Mouse (Mus musculus) CH12.LX (cell line): Measurements from ENCODE around the gene Kctd14. TPM values are rescaled to one million over a fixed set of nuclear protein-coding genes. Genes with fewer than 3 reads are reported as not detected.
"Not testable (repeated sequence)": the region's sequence is repeated elsewhere in the genome, so short reads cannot be mapped to it uniquely, and the experiment has no call there.

Experiments used
- DNase-seq: peaks from one replicate; pipeline ENCODE4 v3.0.0-alpha.2; 2013; ENCODE audit errors: extremely low read depth
- H3K27ac ChIP-seq: 2 replicates; pipeline ENCODE4 v1.5.1; 2012; ENCODE audit warnings: low read depth, mild to moderate bottlenecking, control low read depth, moderate library complexity; ENCODE audit not compliant: insufficient read depth
- H3K27me3 ChIP-seq: replicated peaks from 2 replicates; pipeline ENCODE3; 2012; ENCODE audit warnings: inconsistent platforms
- H3K36me3 ChIP-seq, 2 experiments: replicated peaks in 1 of 2; 2 replicates each; pipeline versions ENCODE3 to v1.6.1; 2012; ENCODE audit warnings: inconsistent platforms in 1 of 2, low read length in 1 of 2, mild to moderate bottlenecking in 1 of 2, mixed read lengths in 1 of 2, moderate library complexity in 1 of 2; ENCODE audit not compliant: control insufficient read depth in 1 of 2, insufficient read depth in 1 of 2
- H3K4me1 ChIP-seq, 2 experiments: 2 replicates each; pipeline ENCODE4 v1.6.1; 2012; ENCODE audit warnings: inconsistent platforms in 1 of 2, moderate library complexity in 1 of 2; ENCODE audit not compliant: insufficient read depth in 2 of 2, control insufficient read depth in 1 of 2
- H3K4me2 ChIP-seq: 2 replicates; pipeline ENCODE4 v1.6.1; 2012; ENCODE audit warnings: low read depth, mild to moderate bottlenecking, control low read depth; ENCODE audit not compliant: poor library complexity, insufficient read depth, severe bottlenecking
- H3K4me3 ChIP-seq, 3 experiments: fragments of 150-350 bp in 1 of 3; sonication (generic) in 1 of 3; replicated peaks in 1 of 3; 2 replicates each; pipeline versions ENCODE3 to v1.5.1; 2011 to 2012; ENCODE audit warnings: low read depth in 2 of 3, low read length in 2 of 3, mild to moderate bottlenecking in 2 of 3, moderate library complexity in 2 of 3, control low read depth in 1 of 3, improper control_type of control experiment in 1 of 3, inconsistent platforms in 1 of 3, mixed read lengths in 1 of 3; ENCODE audit not compliant: poor library complexity in 1 of 3
- H3K79me2 ChIP-seq: replicated peaks from 2 replicates; pipeline ENCODE4 v1.6.1; 2012; ENCODE audit warnings: mild to moderate bottlenecking, moderate library complexity; ENCODE audit not compliant: control insufficient read depth, poor library complexity, insufficient read depth, severe bottlenecking; ENCODE audit errors: extremely low read depth
- H3K9ac ChIP-seq: 2 replicates; pipeline ENCODE4 v1.6.1; 2012; ENCODE audit warnings: low read depth, mild to moderate bottlenecking, control low read depth, moderate library complexity; ENCODE audit not compliant: insufficient read depth
- H3K9me3 ChIP-seq: replicated peaks from 2 replicates; pipeline ENCODE3; 2012; ENCODE audit warnings: low read length, inconsistent platforms, mixed read lengths
- BHLHE40 ChIP-seq: IDR thresholded peaks from 2 replicates; pipeline ENCODE4 v1.6.1; 2011; ENCODE audit warnings: mild to moderate bottlenecking, low read depth, low read length, improper control_type of control experiment
- CHD2 ChIP-seq: IDR thresholded peaks from 2 replicates; pipeline ENCODE4 v1.6.1; 2011; ENCODE audit warnings: low read length, improper control_type of control experiment
- ELF1 ChIP-seq: IDR thresholded peaks from 2 replicates; pipeline ENCODE4 v1.6.1; 2014; ENCODE audit warnings: low read depth, mild to moderate bottlenecking, inconsistent platforms, low read length, improper control_type of control experiment
- GABPA ChIP-seq: IDR thresholded peaks from 2 replicates; pipeline ENCODE4 v1.6.1; 2012; ENCODE audit warnings: low read depth, low read length, improper control_type of control experiment, inconsistent platforms; ENCODE audit not compliant: insufficient replicate concordance
- HCFC1 ChIP-seq: IDR thresholded peaks from 2 replicates; pipeline ENCODE4 v1.6.1; 2012; ENCODE audit warnings: low read depth, mild to moderate bottlenecking, inconsistent platforms, low read length, improper control_type of control experiment
- IRF4 ChIP-seq: IDR thresholded peaks from 2 replicates; pipeline ENCODE4 v1.6.1; 2014; ENCODE audit warnings: low read depth, mild to moderate bottlenecking, inconsistent platforms, low read length, improper control_type of control experiment
- KAT2A ChIP-seq: IDR thresholded peaks from 2 replicates; pipeline ENCODE4 v1.6.1; 2012; ENCODE audit warnings: low read length, improper control_type of control experiment, inconsistent platforms; ENCODE audit not compliant: insufficient replicate concordance
- MAFK ChIP-seq: IDR thresholded peaks from 2 replicates; pipeline ENCODE4 v1.6.1; 2011; ENCODE audit warnings: low read length, improper control_type of control experiment; ENCODE audit not compliant: insufficient replicate concordance
- MAZ ChIP-seq: IDR thresholded peaks from 2 replicates; pipeline ENCODE4 v1.6.1; 2012; ENCODE audit warnings: low read depth, mild to moderate bottlenecking, inconsistent platforms, low read length, improper control_type of control experiment, moderate library complexity
- NELFE ChIP-seq: IDR thresholded peaks from 2 replicates; pipeline ENCODE4 v1.6.1; 2011; ENCODE audit warnings: low read depth, low read length, improper control_type of control experiment
- PAX5 ChIP-seq: IDR thresholded peaks from 2 replicates; pipeline ENCODE4 v1.6.1; 2012; ENCODE audit warnings: low read length, inconsistent platforms, mixed read lengths
- RCOR1 ChIP-seq: conservative IDR thresholded peaks from 2 replicates; pipeline ENCODE4 v1.6.1; 2012; ENCODE audit warnings: low read depth, mild to moderate bottlenecking, inconsistent platforms, low read length, improper control_type of control experiment
- SIN3A ChIP-seq: IDR thresholded peaks from 2 replicates; pipeline ENCODE4 v1.6.1; 2012; ENCODE audit warnings: low read length, improper control_type of control experiment, inconsistent platforms
- SMC3 ChIP-seq: IDR thresholded peaks from 2 replicates; pipeline ENCODE4 v1.6.1; 2011; ENCODE audit warnings: low read depth, low read length, improper control_type of control experiment
- TBP ChIP-seq: conservative IDR thresholded peaks from 2 replicates; pipeline ENCODE4 v1.6.1; 2011; ENCODE audit warnings: low read depth, low read length, improper control_type of control experiment
- USF1 ChIP-seq: IDR thresholded peaks from 2 replicates; pipeline ENCODE4 v1.6.1; 2014; ENCODE audit warnings: low read depth, mild to moderate bottlenecking, inconsistent platforms, low read length, improper control_type of control experiment
- USF2 ChIP-seq: conservative IDR thresholded peaks from 2 replicates; pipeline ENCODE4 v1.6.1; 2011; ENCODE audit warnings: low read depth, low read length, improper control_type of control experiment
- ZC3H11A ChIP-seq: IDR thresholded peaks from 2 replicates; pipeline ENCODE4 v1.6.1; 2012; ENCODE audit warnings: low read depth, mild to moderate bottlenecking, inconsistent platforms, low read length, improper control_type of control experiment
- ZKSCAN1 ChIP-seq: IDR thresholded peaks from 2 replicates; pipeline ENCODE4 v1.6.1; 2012; ENCODE audit warnings: low read depth, inconsistent platforms, low read length, improper control_type of control experiment, borderline replicate concordance
- ZMIZ1 ChIP-seq: IDR thresholded peaks from 2 replicates; pipeline ENCODE4 v1.6.1; 2012; ENCODE audit warnings: low read depth, mild to moderate bottlenecking, inconsistent platforms, low read length, improper control_type of control experiment
- dilution Hi-C: fragments of 300-500 bp; cut with MboI; formaldehyde crosslinking; loops from 2 replicates; pipeline ENCODE4 v1.14.3; 2020; ENCODE audit warnings: low sequenced_read_pairs; ENCODE audit not compliant: extremely low pct_unique_long_range_greater_than_20kb, extremely low pct_ligation_motif_present
- in situ Hi-C: fragments of 300-500 bp; cut with MboI; formaldehyde crosslinking; loops from 3 replicates; pipeline ENCODE4 v1.14.3; 2019; ENCODE audit warnings: low sequenced_read_pairs, low pct_ligation_motif_present, low pct_unique_long_range_greater_than_20kb, mixed read lengths
- polyA plus RNA-seq: library from polyadenylated mRNA; unstranded; fragments of >175 nt; gene quantifications from 2 replicates; pipeline ENCODE4 v1.2.1, GENCODE M21; 2012; ENCODE audit warnings: low read depth; ENCODE audit not compliant: insufficient read length
- total RNA-seq, 2 experiments: library from RNA; depleted of rRNA; stranded (reverse); fragments of 300-350 nt in 1 of 2; fragments of >200 nt in 1 of 2; gene quantifications; 2 replicates each; pipeline ENCODE4 v1.2.3; 2012 to 2014

Gene Kctd14
- total RNA-seq (2012; rRNA removed), result 0.38 and 0.71 TPM in 2 replicates
- total RNA-seq (2014; rRNA removed), result not detected in 2 replicates
- polyA plus RNA-seq, result 0.17 and 0.22 TPM in 2 replicates

DNA sequence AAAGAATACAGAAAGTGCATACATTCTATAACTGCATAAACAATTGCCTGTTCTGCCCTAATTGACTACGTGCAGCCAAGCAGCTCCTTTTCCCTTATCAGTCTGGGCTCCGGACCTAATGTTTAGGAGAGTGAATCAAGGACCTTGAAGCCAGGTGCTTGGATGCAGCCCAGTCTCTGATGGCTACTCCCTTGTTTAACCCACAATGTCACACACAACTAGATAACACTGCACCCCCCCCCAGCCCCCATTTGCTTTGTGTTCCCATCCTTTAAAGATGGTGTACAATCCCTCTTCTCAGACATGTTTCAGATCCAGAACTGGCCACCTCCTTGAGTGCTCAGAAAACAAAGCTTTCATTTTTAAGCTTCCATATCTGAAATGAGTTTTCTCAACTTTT is at the start of gene Kctd14:
TSS of gene Kctd14 (plus strand) at position 301 of the 400 bp plus-strand sequence.
- H3K4me2 ChIP-seq, H3K27ac ChIP-seq, H3K27me3 ChIP-seq, H3K9me3 ChIP-seq, in situ Hi-C loops, H3K79me2 ChIP-seq, H3K9ac ChIP-seq, H3K4me3 ChIP-seq, H3K36me3 ChIP-seq, DNase-seq, dilution Hi-C loops: not testable (repeated sequence)
- H3K4me1 ChIP-seq, result peaks cover 8 to 26% of the 10 kb centered on the region in 2 experiments

DNA sequence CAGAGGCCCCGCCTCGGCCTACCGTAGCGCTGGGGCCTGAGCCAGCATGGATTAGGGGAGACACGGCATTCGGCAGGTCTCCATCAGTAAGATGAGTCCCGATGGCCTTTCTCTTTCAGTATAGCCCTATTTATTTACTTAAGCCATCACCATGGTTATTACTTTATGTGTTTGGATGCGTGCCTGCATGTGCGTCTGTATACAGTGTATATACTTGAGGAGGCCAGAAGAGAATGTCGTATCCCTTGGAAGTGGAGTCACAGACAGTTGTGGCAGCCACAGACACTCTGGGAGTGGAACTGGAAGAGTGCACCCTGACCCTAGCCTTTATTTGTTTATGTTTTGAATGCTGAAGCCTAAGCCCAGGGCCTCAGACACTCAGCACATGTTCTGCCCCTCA is 44.0 kb upstream of the Kctd14 start:
- Histone ChIP-seq H3K79me2 (peaks cover 28% of the 10 kb centered on the region), H3K9me3 (peaks cover under 1% of the 10 kb centered on the region), H3K9ac (no peak overlapping the region), H3K4me2 (no peak overlapping the region), H3K4me3 (no peak overlapping the region), H3K4me1 (peaks cover 2 to 12% of the 10 kb centered on the region in 2 experiments; a peak in 2 of 4 replicates), H3K27me3 (no peaks in the 10 kb centered on the region), H3K27ac (no peak overlapping the region), H3K36me3 (peaks cover 28 to 82% of the 10 kb centered on the region in 2 experiments)
- dilution Hi-C loops, result no loop called here
- in situ Hi-C loops, result no loop called here
- DNase-seq, result no peak
- TF ChIP-seq SIN3A (no peak), ZKSCAN1 (no peak), USF1 (no peak), PAX5 (no peak), USF2 (no peak), TBP (no peak), SMC3 (no peak), ZC3H11A (no peak)

DNA sequence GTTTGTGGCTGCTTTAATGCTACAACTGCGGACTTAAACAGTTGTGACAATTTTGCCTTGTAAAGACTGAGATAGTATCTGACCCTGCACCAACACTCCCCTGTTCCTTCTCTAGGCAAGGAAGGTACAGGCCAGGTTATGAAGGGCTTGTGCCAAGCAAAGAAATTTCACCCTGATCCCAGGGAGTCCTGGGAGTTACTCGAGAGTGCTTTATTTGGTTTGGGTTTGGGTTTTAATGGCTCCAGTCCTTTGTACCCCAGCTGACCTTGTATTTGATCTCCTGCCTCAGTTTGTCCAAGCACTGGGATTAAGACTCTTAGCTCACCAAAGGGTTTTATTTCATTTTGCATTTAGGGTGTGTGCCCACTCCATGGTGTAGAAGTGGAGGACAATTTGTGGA is 40.0 kb upstream of the Kctd14 start:
- no peak for DNase-seq
- H3K4me2 ChIP-seq, result no peak overlapping the region
- no peak overlapping the region for H3K4me3 ChIP-seq
- H3K9me3 ChIP-seq, result no peaks in the 10 kb centered on the region
- no peak for TF ChIP-seq HCFC1
- TF ChIP-seq BHLHE40, result no peak
- TF ChIP-seq ELF1, result no peak
- TF ChIP-seq KAT2A, result no peak
- no peak for TF ChIP-seq RCOR1
- no peak for TF ChIP-seq GABPA
- no peak for TF ChIP-seq ZMIZ1
- no peak for TF ChIP-seq IRF4
- TF ChIP-seq ZC3H11A, result no peak
- no peak for TF ChIP-seq CHD2
- TF ChIP-seq MAFK, result no peak
- TF ChIP-seq SMC3, result no peak
- TF ChIP-seq SIN3A, result no peak
- TF ChIP-seq MAZ, result no peak
- no peak for TF ChIP-seq NELFE
- no peak for TF ChIP-seq USF2
- peaks cover 3% of the 10 kb centered on the region; the same call in 1 of the 2 replicates for H3K79me2 ChIP-seq
- no peak overlapping the region for H3K9ac ChIP-seq
- H3K36me3 ChIP-seq, result peaks cover 28 to 67% of the 10 kb centered on the region in 2 experiments
- in situ Hi-C loops, result no loop called here
- no peaks in the 10 kb centered on the region for H3K27me3 ChIP-seq
- H3K27ac ChIP-seq, result no peak overlapping the region
- dilution Hi-C loops, result no loop called here
- no peaks in the 10 kb centered on the region for H3K4me1 ChIP-seq
